Mouse (Mus musculus): ENCODE data around the gene Pde6g. TPM values are rescaled to one million over a fixed set of nuclear protein-coding genes. Genes with fewer than 3 reads are reported as not detected.

Gene Pde6g
- total and polyA plus RNA-seq, 3 experiments = 0.52 to 0.76 (median 0.53) TPM

DNA sequence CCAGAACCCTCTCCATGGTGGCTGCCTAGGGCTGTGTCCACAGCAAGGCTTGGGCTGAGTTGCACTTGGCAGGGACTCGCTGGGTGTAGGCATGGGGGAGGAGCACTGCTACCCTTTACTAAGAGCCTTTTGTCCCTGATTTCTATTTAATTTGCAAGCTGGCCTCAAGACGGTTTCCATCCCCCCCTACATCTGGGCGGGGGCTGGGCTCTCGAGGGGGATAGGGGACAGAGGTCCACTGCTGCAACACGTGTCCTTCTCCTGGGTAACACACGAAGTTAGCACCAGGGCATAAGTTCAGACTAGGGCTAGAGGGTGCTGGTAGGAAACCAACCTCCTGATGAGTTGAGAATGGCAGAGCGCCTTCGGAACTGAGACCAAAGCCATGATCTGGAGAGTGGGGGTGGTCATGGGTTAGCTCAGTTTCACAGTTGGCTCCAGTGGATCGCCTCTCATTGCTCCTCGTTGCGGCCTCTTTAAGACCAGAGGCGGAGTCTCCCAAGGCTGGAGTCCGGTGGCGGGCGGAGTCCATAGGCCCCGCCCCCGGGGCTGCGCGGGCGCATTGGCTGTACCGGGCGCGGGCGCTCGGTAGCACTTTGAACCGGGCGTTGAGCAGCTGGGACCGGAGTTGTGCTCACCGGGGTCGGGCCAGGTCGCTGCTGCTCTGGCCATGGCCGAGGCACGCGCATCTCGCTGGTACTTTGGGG, 38.2 kb upstream of the Pde6g start, which contains the start of gene Slc25a10:
Slc25a10 (plus strand) TSS at position 524 of the 707 bp plus-strand sequence.
- no peaks in the 10 kb centered on the region for H3K27me3 ChIP-seq (ENCODE audit: control insufficient read depth, insufficient read depth, low read length)
- intact Hi-C loops (cut with DNase I) = loop anchor here (5.0 kb wide), 1 partner anchor 286 kb away; no protein-coding TSS in a partner anchor
- H3K9ac ChIP-seq (ENCODE audit: low read depth, low read length) = peak within 1 kb of the TSS; percentile 89
- no peaks in the 10 kb centered on the region for H3K36me3 ChIP-seq (ENCODE audit: control insufficient read depth, insufficient read depth, low read length)
- TF ChIP-seq CTCF (IDR thresholded peaks at IDR 0.05) (no peak), POLR2A (IDR thresholded peaks at IDR 0.05; ENCODE audit: insufficient read depth, low read depth, low read length) (peak; percentile 39; the same call in 1 of the 2 replicates)
- DNase-seq = peak; percentile 92 to 93
- H3K79me2 ChIP-seq (replicated peaks; ENCODE audit: control insufficient read depth, insufficient read depth, low read length) = no peaks in the 10 kb centered on the region
- H3K4me1 ChIP-seq (ENCODE audit: control insufficient read depth, insufficient read depth, low read length) = peaks cover 14% of the 10 kb centered on the region
- H3K4me3 ChIP-seq = peak within 1 kb of the TSS; percentile 97
- 0% methylated on average over 35 of the region's 35 CpGs for WGBS
- H3K27ac ChIP-seq = peak within 1 kb of the TSS; percentile 56

DNA sequence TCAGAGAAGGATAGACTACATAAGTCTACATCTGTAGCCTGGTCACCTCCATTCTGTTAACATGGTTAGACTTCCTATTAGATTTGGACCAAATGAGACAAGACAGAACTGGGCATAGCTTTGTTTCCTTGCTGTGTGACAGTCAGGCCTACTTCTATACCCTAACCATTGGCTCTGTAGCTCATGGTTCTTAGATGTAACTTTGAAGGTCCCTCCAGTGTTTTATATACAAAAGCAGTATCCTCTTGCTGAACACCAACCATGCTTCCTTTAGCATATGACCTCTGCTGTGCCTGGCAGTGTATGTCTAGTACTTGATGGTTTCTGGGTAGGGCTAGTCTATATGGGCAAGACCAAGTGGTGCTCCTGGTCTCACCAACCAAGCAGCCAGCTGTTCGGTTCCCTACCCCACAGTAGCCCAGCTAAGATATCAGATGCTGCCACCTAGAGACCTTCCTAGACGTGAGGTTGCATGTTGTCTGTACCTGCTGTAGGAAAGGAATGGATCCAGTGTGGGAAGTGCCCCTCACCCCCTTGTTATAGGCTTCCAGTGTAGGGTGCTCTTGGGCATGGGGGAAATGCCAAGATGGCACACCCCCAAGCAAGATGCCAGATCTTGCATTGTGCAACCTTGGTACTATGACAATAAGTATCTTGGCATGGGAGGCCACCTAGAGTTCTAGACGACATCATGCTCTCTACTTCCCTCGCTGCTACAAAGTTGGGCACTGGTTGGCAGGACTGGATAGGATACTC, 37.2 kb upstream of the Pde6g start:
- Histone ChIP-seq H3K9ac (ENCODE audit: low read depth, low read length) (no peak overlapping the region), H3K36me3 (ENCODE audit: control insufficient read depth, insufficient read depth, low read length) (no peaks in the 10 kb centered on the region)
- intact Hi-C loops (cut with DNase I) = loop anchor here (5.0 kb wide), 1 partner anchor 287 kb away; no protein-coding TSS in a partner anchor

DNA sequence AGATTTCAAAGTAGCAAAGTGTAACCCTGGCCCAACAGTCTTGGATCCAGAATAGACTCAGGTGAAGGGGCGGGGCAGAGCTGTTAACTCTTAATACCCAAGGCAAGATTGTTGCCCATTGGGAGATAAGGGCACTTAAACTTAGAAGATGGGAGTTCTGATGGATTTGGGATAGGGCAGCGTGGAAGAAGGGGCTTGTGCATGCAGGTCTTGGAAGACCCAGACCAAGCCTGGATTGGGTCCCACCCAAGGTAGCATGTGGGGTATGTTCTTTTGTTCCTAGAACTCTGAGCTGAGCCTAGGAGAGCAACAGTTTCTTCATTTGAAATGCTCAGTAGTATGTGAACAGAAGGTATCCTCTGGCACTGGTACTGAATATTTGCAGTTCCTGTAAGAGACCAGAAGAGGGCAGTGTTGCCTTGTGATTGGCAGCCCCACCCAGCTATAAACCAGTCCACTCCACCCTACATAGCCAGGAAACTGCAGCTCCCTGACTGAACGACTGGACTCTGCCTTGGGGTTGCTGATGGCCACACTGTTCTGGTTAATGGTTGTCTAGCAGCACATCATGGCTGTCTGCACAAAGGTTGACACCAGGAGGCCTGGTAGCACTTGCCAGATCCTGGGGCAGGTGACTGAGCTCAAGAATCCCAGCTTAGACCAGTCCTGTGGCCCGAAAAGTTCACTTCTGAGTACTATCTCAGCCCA, 35.9 kb upstream of the Pde6g start:
- Histone ChIP-seq H3K27me3 (ENCODE audit: control insufficient read depth, insufficient read depth, low read length) (no peaks in the 10 kb centered on the region), H3K4me3 (no peak overlapping the region), H3K36me3 (ENCODE audit: control insufficient read depth, insufficient read depth, low read length) (no peaks in the 10 kb centered on the region), H3K27ac (peak overlapping the region; percentile 50), H3K9ac (ENCODE audit: low read depth, low read length) (no peak overlapping the region), H3K79me2 (replicated peaks; ENCODE audit: control insufficient read depth, insufficient read depth, low read length) (peaks cover 3% of the 10 kb centered on the region), H3K4me1 (ENCODE audit: control insufficient read depth, insufficient read depth, low read length) (peaks cover 15% of the 10 kb centered on the region)
- TF ChIP-seq CTCF (IDR thresholded peaks at IDR 0.05) (peak; percentile 97), POLR2A (IDR thresholded peaks at IDR 0.05; ENCODE audit: insufficient read depth, low read depth, low read length) (peak; percentile 45; the same call in 1 of the 2 replicates), EP300 (IDR thresholded peaks at IDR 0.05; ENCODE audit: insufficient read depth, low read depth, low read length) (peak; percentile 93; the same call in 1 of the 2 replicates)
- intact Hi-C loops (cut with DNase I) = loop anchor here (1.0 to 2.0 kb wide), 3 partner anchors 26 to 224 kb away; partner anchors contain the start of genes Cenpx and Lrrc45
- WGBS = 57% methylated on average over 4 of the region's 4 CpGs
- peak; percentile 54 to 69 for DNase-seq

More for the DNA sequence above, 37.2 kb upstream of the Pde6g start:
- Histone ChIP-seq H3K79me2 (replicated peaks; ENCODE audit: control insufficient read depth, insufficient read depth, low read length) (no peaks in the 10 kb centered on the region), H3K27me3 (ENCODE audit: control insufficient read depth, insufficient read depth, low read length) (no peaks in the 10 kb centered on the region), H3K27ac (no peak overlapping the region), H3K4me1 (ENCODE audit: control insufficient read depth, insufficient read depth, low read length) (peaks cover 15% of the 10 kb centered on the region), H3K4me3 (no peak overlapping the region)
- WGBS = 34% methylated on average over 4 of the region's 4 CpGs
- TF ChIP-seq CTCF (IDR thresholded peaks at IDR 0.05) (no peak), POLR2A (IDR thresholded peaks at IDR 0.05; ENCODE audit: insufficient read depth, low read depth, low read length) (no peak), EP300 (IDR thresholded peaks at IDR 0.05; ENCODE audit: insufficient read depth, low read depth, low read length) (no peak)
- peak in 1 of 2 experiments; percentile 34 for DNase-seq

DNA sequence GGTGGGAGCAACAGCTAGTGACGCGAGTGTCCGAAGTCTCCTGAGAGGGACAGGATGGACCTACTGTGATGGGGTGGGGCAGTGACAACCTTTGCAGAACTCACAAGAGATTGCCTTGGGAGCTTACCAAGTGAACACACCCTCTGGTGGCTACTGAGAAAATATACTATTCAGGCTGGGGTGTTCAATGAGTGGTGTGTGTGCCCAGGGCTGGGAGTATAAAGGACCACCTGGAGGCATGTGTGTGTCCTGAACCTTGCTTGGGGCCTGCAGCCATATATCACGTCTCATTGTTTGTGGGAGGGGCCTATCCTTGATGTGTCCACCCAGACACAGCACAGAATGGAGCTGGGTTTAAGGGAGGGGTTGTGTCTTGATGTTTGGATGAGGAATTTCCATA, 35.2 kb upstream of the Pde6g start:
- Histone ChIP-seq H3K4me1 (ENCODE audit: control insufficient read depth, insufficient read depth, low read length) (peaks cover 17% of the 10 kb centered on the region), H3K9ac (ENCODE audit: low read depth, low read length) (no peak overlapping the region), H3K79me2 (replicated peaks; ENCODE audit: control insufficient read depth, insufficient read depth, low read length) (peaks cover 3% of the 10 kb centered on the region), H3K36me3 (ENCODE audit: control insufficient read depth, insufficient read depth, low read length) (no peaks in the 10 kb centered on the region), H3K4me3 (no peak overlapping the region), H3K27ac (no peak overlapping the region), H3K27me3 (ENCODE audit: control insufficient read depth, insufficient read depth, low read length) (no peaks in the 10 kb centered on the region)
- TF ChIP-seq POLR2A (IDR thresholded peaks at IDR 0.05; ENCODE audit: insufficient read depth, low read depth, low read length) (0 out of 2 replicates have a peak, but pooled peaks have one; percentile 9), CTCF (IDR thresholded peaks at IDR 0.05) (no peak)
- WGBS = 66% methylated on average over 4 of the region's 4 CpGs
- no peak for DNase-seq
- intact Hi-C loops (cut with DNase I) = loop anchor here (2.0 kb wide), 2 partner anchors 26 to 224 kb away; partner anchors contain the start of genes Cenpx and Lrrc45

DNA sequence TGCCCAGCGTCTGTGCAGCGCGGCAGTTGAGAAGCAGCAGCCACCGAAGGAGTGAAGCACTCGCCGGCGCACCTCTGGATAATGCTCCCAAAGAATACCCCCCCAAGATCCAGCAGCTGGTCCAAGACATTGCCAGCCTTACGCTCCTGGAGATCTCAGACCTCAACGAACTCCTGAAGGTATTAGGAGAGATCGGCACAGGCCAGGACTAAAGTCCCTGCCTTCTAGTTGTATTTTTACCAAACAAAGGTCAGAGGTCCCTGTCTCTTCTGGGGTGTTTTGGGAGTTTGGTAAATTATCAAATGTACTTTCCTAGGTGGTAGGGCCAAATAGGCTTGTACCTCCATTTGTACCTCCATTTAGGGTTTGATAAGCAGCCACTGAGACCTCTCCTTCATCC, 32.0 kb upstream of the Pde6g start:
- Histone ChIP-seq H3K27ac (peak overlapping the region; percentile 89), H3K36me3 (ENCODE audit: control insufficient read depth, insufficient read depth, low read length) (no peaks in the 10 kb centered on the region)

More for the DNA sequence above, 32.0 kb upstream of the Pde6g start:
- TF ChIP-seq POLR2A (IDR thresholded peaks at IDR 0.05; ENCODE audit: insufficient read depth, low read depth, low read length) (no peak), CTCF (IDR thresholded peaks at IDR 0.05) (no peak), EP300 (IDR thresholded peaks at IDR 0.05; ENCODE audit: insufficient read depth, low read depth, low read length) (no peak)
- Histone ChIP-seq H3K9ac (ENCODE audit: low read depth, low read length) (peak overlapping the region; percentile 95), H3K27me3 (ENCODE audit: control insufficient read depth, insufficient read depth, low read length) (no peaks in the 10 kb centered on the region), H3K79me2 (replicated peaks; ENCODE audit: control insufficient read depth, insufficient read depth, low read length) (peaks cover 3% of the 10 kb centered on the region), H3K4me3 (peak overlapping the region; percentile 100), H3K4me1 (ENCODE audit: control insufficient read depth, insufficient read depth, low read length) (peaks cover 6% of the 10 kb centered on the region)
- DNase-seq = no peak
- intact Hi-C loops (cut with DNase I) = no loop called here
- 3% methylated on average over 10 of the region's 10 CpGs for WGBS
